Mouse (Mus musculus) limb, embryonic 15.5 days (tissue): ENCODE data around the gene Spats1. TPM values are rescaled to one million over a fixed set of nuclear protein-coding genes. Genes with fewer than 3 reads are reported as not detected.

Experiments used
- ATAC-seq: fragments of 200-750 bp; cut with Nextera tagmentation; 2 replicates; pipeline ENCODE4 v1.8.0; 2017; ENCODE audit warnings: low read depth, moderate TSS enrichment; ENCODE audit not compliant: insufficient number of reproducible peaks, low FRiP score, low TSS enrichment
- H3K27ac ChIP-seq: fragments of 300-500 bp; sonication (generic); 2 replicates; pipeline ENCODE4 v1.5.1; 2015; ENCODE audit warnings: moderate library complexity, mild to moderate bottlenecking, inconsistent platforms
- H3K27me3 ChIP-seq: fragments of 300-500 bp; sonication (generic); 2 replicates; pipeline ENCODE4 v1.6.1; 2015; ENCODE audit warnings: inconsistent platforms
- H3K36me3 ChIP-seq: fragments of 300-500 bp; sonication (generic); 2 replicates; pipeline ENCODE4 v1.6.1; 2015; ENCODE audit warnings: inconsistent platforms
- H3K4me1 ChIP-seq: fragments of 300-500 bp; sonication (generic); 2 replicates; pipeline ENCODE4 v1.6.1; 2015; ENCODE audit warnings: inconsistent platforms
- H3K4me2 ChIP-seq: fragments of 300-500 bp; sonication (generic); 2 replicates; pipeline ENCODE4 v1.6.1; 2015; ENCODE audit warnings: mild to moderate bottlenecking, inconsistent platforms
- H3K4me3 ChIP-seq: fragments of 300-500 bp; sonication (generic); 2 replicates; pipeline ENCODE4 v1.5.1; 2015; ENCODE audit warnings: mild to moderate bottlenecking, inconsistent platforms
- H3K9ac ChIP-seq: fragments of 300-500 bp; sonication (generic); 2 replicates; pipeline ENCODE4 v1.6.1; 2015; ENCODE audit warnings: inconsistent platforms
- H3K9me3 ChIP-seq: fragments of 300-500 bp; sonication (generic); 2 replicates; pipeline ENCODE4 v1.6.1; 2016; ENCODE audit warnings: inconsistent platforms
- WGBS: fragments of 180-500 bp; shearing (Covaris S2); methylation state at CpG from one replicate; pipeline ENCODE4 v1.1.7; 2015; 5-methylcytosine and 5-hydroxymethylcytosine counted together
- polyA plus RNA-seq: library from polyadenylated mRNA; unstranded; fragments of >200 nt; fragmentation: Nextera tagmentation; extraction: Ambion mirVana; gene quantifications from 2 replicates; pipeline ENCODE4 v1.2.1, GENCODE M21; 2015

Gene Spats1
- 0.21 and 0.22 TPM in 2 replicates for polyA plus RNA-seq

- ATAC-seq, result no peak; the same call in 1 of the 2 replicates
- H3K4me3 ChIP-seq, result peak within 1 kb of the TSS; percentile 42
- H3K9ac ChIP-seq, result no peak within 1 kb of the TSS
- peaks cover 9% of the 10 kb centered on the region for H3K4me1 ChIP-seq
- peaks cover 14% of the 10 kb centered on the region for H3K27me3 ChIP-seq
- no peaks in the 10 kb centered on the region for H3K9me3 ChIP-seq
- H3K36me3 ChIP-seq, result no peaks in the 10 kb centered on the region
- no peak within 1 kb of the TSS for H3K27ac ChIP-seq
- WGBS, result 6% methylated on average over 30 of the region's 30 CpGs
- H3K4me2 ChIP-seq, result peak within 1 kb of the TSS; percentile 59
Measured at GRCm38 (mm10) chr17:45474669-45475465, at the start of gene Spats1. Spats1 (minus strand) TSS chr17:45475415.

- peaks cover 47% of the 10 kb centered on the region for H3K27me3 ChIP-seq
- no peak overlapping the region for H3K9ac ChIP-seq
- peaks cover 14% of the 10 kb centered on the region for H3K4me1 ChIP-seq
- 38% methylated on average over 4 of the region's 4 CpGs for WGBS
- no peak for ATAC-seq
- H3K4me2 ChIP-seq, result no peak overlapping the region
- H3K4me3 ChIP-seq, result no peak overlapping the region
- H3K27ac ChIP-seq, result no peak overlapping the region
- H3K36me3 ChIP-seq, result peaks cover 7% of the 10 kb centered on the region
- no peaks in the 10 kb centered on the region for H3K9me3 ChIP-seq
Measured at GRCm38 (mm10) chr17:45524961-45525360, 49.7 kb upstream of the Spats1 start.

- under 1% methylated on average over 20 of the region's 21 CpGs for WGBS
- Histone ChIP-seq H3K27me3 (peaks cover 37% of the 10 kb centered on the region), H3K27ac (no peak within 1 kb of the TSS), H3K9me3 (no peaks in the 10 kb centered on the region), H3K4me3 (peak within 1 kb of the TSS; percentile 33), H3K36me3 (peaks cover 17% of the 10 kb centered on the region), H3K9ac (peak within 1 kb of the TSS; percentile 28; the same call in 1 of the 2 replicates), H3K4me1 (peaks cover 14% of the 10 kb centered on the region), H3K4me2 (peak within 1 kb of the TSS; percentile 60)
- 0 out of 2 replicates have a peak, but pooled peaks have one; percentile 31 for ATAC-seq
Measured at GRCm38 (mm10) chr17:45523263-45523662, 48.0 kb upstream of the Spats1 start, which contains the start of gene Tcte1. Tcte1 (plus strand) TSS chr17:45523434.

GRCm38 (mm10) chr17:45520136-45520535 is 44.9 kb upstream of the Spats1 start:
- ATAC-seq, result no peak
- no peak overlapping the region for H3K27ac ChIP-seq
- no peak overlapping the region for H3K4me3 ChIP-seq
- no peaks in the 10 kb centered on the region for H3K9me3 ChIP-seq
- no peak overlapping the region for H3K4me2 ChIP-seq
- H3K4me1 ChIP-seq, result peaks cover 12% of the 10 kb centered on the region
- WGBS, result 65% methylated on average over 11 of the region's 11 CpGs
- no peak overlapping the region for H3K9ac ChIP-seq
- peaks cover 32% of the 10 kb centered on the region for H3K36me3 ChIP-seq
- peaks cover 19% of the 10 kb centered on the region; the same call in 1 of the 2 replicates for H3K27me3 ChIP-seq

GRCm38 (mm10) chr17:45518766-45519475 is 43.7 kb upstream of the Spats1 start:
- WGBS, result 75% methylated on average over 12 of the region's 12 CpGs
- H3K4me3 ChIP-seq, result no peak overlapping the region
- H3K36me3 ChIP-seq, result peaks cover 32% of the 10 kb centered on the region
- no peak overlapping the region for H3K4me2 ChIP-seq
- peaks cover 12% of the 10 kb centered on the region for H3K4me1 ChIP-seq
- H3K9ac ChIP-seq, result no peak overlapping the region
- no peak for ATAC-seq
- H3K27me3 ChIP-seq, result peaks cover 8% of the 10 kb centered on the region; the same call in 1 of the 2 replicates
- no peak overlapping the region for H3K27ac ChIP-seq
- no peaks in the 10 kb centered on the region for H3K9me3 ChIP-seq

GRCm38 (mm10) chr17:45517549-45518215 is 42.5 kb upstream of the Spats1 start:
- H3K4me3 ChIP-seq, result no peak overlapping the region
- H3K4me2 ChIP-seq, result no peak overlapping the region
- no peak for ATAC-seq
- H3K9ac ChIP-seq, result no peak overlapping the region
- H3K27ac ChIP-seq, result no peak overlapping the region
- H3K36me3 ChIP-seq, result peaks cover 32% of the 10 kb centered on the region
- H3K9me3 ChIP-seq, result no peaks in the 10 kb centered on the region
- peaks cover 2% of the 10 kb centered on the region for H3K4me1 ChIP-seq
- WGBS, result 91% methylated on average over 28 of the region's 28 CpGs
- H3K27me3 ChIP-seq, result no peaks in the 10 kb centered on the region

GRCm38 (mm10) chr17:45517135-45517534 is 41.9 kb upstream of the Spats1 start:
- H3K36me3 ChIP-seq, result peaks cover 32% of the 10 kb centered on the region

GRCm38 (mm10) chr17:45516488-45516887 is 41.3 kb upstream of the Spats1 start:
- Histone ChIP-seq H3K27me3 (no peaks in the 10 kb centered on the region), H3K9me3 (no peaks in the 10 kb centered on the region), H3K36me3 (peaks cover 32% of the 10 kb centered on the region), H3K4me1 (no peaks in the 10 kb centered on the region; the same call in 1 of the 2 replicates), H3K27ac (no peak overlapping the region), H3K4me3 (no peak overlapping the region), H3K9ac (no peak overlapping the region), H3K4me2 (no peak overlapping the region)
- ATAC-seq, result no peak
- WGBS, result 48% methylated on average over 8 of the region's 8 CpGs

More at GRCm38 (mm10) chr17:45517135-45517534, 41.9 kb upstream of the Spats1 start:
- Histone ChIP-seq H3K27me3 (no peaks in the 10 kb centered on the region), H3K4me1 (no peaks in the 10 kb centered on the region; the same call in 1 of the 2 replicates), H3K9ac (no peak overlapping the region), H3K9me3 (no peaks in the 10 kb centered on the region), H3K4me2 (no peak overlapping the region), H3K27ac (no peak overlapping the region), H3K4me3 (no peak overlapping the region)
- ATAC-seq, result no peak
- WGBS, result 93% methylated on average over 21 of the region's 21 CpGs

GRCm38 (mm10) chr17:45515806-45516205 is 40.6 kb upstream of the Spats1 start:
- Histone ChIP-seq H3K36me3 (peaks cover 36% of the 10 kb centered on the region), H3K27ac (no peak overlapping the region), H3K4me2 (no peak overlapping the region), H3K27me3 (no peaks in the 10 kb centered on the region), H3K4me3 (no peak overlapping the region), H3K9me3 (no peaks in the 10 kb centered on the region), H3K4me1 (no peaks in the 10 kb centered on the region; the same call in 1 of the 2 replicates), H3K9ac (no peak overlapping the region)
- ATAC-seq, result no peak
- WGBS, result 78% methylated on average over 10 of the region's 10 CpGs

GRCm38 (mm10) chr17:45515204-45515726 is 40.0 kb upstream of the Spats1 start:
- H3K4me3 ChIP-seq, result no peak overlapping the region
- WGBS, result 61% methylated on average over 15 of the region's 15 CpGs
- no peak overlapping the region for H3K4me2 ChIP-seq
- no peak overlapping the region for H3K9ac ChIP-seq
- H3K27me3 ChIP-seq, result no peaks in the 10 kb centered on the region
- H3K9me3 ChIP-seq, result no peaks in the 10 kb centered on the region
- H3K27ac ChIP-seq, result no peak overlapping the region
- no peaks in the 10 kb centered on the region for H3K4me1 ChIP-seq
- ATAC-seq, result no peak
- H3K36me3 ChIP-seq, result peaks cover 37% of the 10 kb centered on the region

GRCm38 (mm10) chr17:45511757-45512156 is 36.5 kb upstream of the Spats1 start:
- H3K4me2 ChIP-seq, result no peak overlapping the region

More at GRCm38 (mm10) chr17:45511757-45512156, 36.5 kb upstream of the Spats1 start:
- Histone ChIP-seq H3K27me3 (no peaks in the 10 kb centered on the region), H3K9me3 (no peaks in the 10 kb centered on the region), H3K4me1 (peaks cover 6% of the 10 kb centered on the region), H3K36me3 (peaks cover 36% of the 10 kb centered on the region), H3K27ac (no peak overlapping the region), H3K4me3 (no peak overlapping the region), H3K9ac (no peak overlapping the region)
- no peak for ATAC-seq
- WGBS, result 86% methylated on average over 4 of the region's 4 CpGs
